Mouse (Mus musculus) spleen, postnatal 14 days (tissue): ENCODE data around the gene Eloa.

Experiments used
- DNase-seq, 2 experiments: peaks; one replicate each; pipeline ENCODE4 v3.0.0; 2021 to 2022; ENCODE audit warnings: low spot score in 2 of 2

Eloa gene

DNA sequence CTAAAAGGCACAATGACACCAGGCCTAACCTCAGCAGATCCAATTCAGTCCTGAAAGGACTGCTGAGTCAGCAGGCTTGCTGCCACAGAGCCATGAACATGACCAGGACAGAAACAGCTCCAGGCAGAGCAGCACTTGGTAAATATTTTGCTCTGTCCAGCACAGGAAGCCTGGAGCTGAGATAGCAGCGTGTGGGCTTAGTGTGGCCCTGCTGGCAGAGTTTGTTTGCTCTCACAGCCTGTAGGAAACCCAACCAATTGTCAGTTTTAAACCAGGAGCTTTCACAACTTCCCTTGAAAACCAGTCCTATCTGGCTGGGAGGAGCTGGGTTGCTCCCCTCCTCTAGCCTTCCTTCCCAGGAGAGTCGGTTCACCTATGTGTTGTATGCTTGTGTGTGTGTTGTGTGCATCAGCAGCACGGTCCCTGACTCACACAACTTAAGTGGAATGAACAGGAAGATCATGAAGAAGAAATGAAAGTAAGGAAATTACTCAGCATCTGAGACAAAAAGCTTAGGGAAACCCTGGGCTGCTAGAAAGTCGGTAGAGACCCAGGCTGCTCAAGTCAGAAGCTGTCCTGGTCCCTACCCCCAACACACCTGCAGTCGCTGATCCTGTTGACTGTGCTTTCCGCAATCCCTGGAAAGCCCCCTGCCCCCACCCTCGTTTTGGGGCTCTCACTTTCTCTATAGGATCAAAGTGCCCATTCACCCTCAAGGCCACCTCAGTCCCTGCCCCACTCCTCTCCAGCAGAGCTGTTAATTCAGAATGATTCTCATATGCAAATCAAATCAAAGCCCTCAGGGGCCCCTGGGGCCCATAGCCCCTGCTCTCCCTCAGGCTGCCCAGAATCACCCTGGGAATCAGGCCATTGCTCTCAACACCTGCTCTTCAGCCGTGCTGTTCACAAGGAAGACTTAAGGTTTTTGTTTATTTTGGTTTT, 9.7 kb upstream of the Eloa start:
- no peak for DNase-seq

DNA sequence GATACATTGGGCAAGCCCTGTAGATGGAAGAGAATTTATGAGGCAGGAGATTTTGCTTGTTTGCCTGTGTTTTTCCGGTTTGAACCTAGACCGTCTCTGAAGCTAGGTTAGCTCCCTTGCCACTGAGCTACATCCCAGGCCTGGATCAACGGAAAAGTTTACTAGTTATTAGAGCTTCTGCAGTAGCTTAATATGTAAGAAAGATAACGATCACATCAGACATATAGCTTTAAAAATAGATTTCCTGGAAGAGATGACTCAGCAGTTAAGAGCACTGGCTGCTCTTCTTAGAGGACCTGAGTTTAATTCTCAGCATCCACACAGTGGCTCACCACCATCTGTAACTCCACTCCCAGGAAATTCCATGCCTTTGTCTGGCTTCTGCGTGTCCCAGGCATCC, 7.1 kb upstream of the Eloa start:
- DNase-seq, result no peak

DNA sequence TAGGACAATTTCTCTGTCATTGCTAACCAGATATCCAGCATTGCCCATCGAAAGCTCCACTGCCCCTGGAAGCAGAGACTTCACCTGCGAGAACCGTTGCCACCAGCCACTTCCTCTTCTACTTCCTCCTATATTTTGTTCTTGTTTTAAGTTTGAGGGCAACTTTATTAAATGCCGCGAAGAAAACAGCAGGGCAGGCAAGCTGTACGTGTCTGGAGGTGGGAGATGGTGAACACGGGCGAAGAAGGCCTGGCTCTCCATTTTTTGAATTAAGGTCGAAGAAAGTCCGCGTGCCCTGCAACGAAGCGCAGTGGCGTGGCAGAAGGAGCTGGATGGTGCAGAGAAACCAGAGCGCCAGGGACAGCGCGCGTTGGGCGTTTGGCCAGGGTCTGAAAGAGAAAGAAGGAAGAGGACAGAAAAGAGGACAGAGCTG, 6.6 kb upstream of the Eloa start:
- peak in 1 of 2 experiments; percentile 35 for DNase-seq

GRCm38 (mm10) chr4:136027416-136028131, 6.0 kb upstream of the Eloa start:
- no peak for DNase-seq

DNA sequence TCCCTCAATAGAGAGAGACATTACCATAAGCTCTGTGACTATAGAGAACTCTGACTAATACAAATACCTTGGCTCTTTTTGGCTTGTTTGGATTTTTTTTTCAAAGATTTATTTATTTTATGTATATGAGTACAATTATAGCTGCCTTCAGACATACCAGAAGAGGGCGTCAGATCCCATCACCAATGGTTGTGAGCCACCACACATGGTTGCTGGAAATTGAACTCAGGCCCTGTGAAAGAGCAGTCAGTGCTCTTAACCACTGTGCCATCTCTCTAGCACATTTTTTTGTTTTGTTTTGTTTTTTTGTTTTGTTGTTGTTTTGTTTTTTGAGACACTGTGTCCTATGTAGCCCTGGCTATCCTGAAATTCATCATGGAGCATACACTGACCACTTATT, 3.8 kb upstream of the Eloa start:
- DNase-seq, result no peak

DNA sequence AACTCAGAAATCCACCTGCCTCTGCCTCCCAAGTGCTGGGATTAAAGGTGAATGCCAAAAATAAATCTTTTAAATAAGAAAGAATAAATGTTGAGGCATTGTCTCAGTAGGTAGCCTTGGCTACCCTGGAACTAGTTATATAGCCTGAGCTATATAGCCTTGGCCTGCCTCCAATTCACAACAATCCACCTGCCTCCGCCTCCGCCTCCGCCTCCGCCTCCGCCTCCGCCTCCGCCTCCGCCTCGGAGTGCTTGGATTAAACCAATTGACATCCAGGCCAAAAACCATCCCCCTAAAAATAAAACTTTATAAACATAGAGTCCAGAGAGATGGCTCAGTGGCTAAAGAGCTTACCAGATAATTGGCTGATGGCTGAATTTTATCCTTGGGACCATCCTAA, 1.4 kb upstream of the Eloa start:
- DNase-seq, result no peak

- DNase-seq, result peak; percentile 13 to 26
These were observed 617 bp downstream of the Eloa start for GRCm38 (mm10) chr4:136020743-136021548.

- no peak for DNase-seq
These were observed 5.4 kb downstream of the Eloa start for GRCm38 (mm10) chr4:136016059-136016602.

DNA sequence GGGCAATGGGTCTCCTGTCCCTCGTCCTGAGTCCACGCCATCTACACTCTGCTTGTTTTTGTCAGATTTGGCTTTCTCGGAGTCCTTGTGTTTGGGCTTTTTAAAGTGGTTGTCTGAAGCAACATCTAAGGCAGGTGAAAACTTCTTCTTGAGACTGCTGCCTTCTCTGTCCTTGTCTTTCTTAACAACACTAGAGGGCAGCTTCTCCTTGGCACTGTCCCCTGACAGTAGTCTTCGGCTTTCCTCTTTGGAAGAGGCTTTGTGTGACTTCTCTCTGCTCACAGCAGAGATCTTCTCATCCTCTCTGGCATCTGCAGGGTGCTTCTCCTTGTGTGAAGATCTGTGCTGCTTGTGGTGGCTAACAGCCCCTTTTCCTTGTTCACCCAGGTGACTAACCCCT, 11.0 kb downstream of the Eloa start:
- no peak for DNase-seq

- DNase-seq, result no peak
These were observed 12.6 kb downstream of the Eloa start for GRCm38 (mm10) chr4:136008782-136009447.

GRCm38 (mm10) chr4:136006821-136007220, 14.7 kb downstream of the Eloa start:
- DNase-seq, result no peak

DNA sequence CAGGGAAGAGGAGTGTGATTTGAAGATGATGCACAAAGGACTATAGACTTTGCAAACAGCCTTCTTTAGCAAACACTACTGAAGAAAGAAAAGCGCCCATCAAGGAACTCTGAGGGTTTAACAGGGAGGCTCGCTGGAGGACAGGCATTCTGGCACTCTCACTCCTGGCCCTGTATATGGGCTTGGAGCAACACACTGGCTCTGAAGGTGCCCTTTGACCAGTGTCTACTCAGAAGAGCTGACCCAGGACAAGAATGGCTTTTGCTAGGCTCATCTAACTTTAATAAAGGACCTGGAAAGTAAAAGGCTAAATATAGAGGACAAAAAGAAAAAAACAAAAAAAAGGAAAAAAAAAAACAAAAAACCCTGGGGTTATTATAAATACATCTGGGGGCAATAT, 16.6 kb downstream of the Eloa start:
- DNase-seq, result no peak

- DNase-seq, result no peak
These were observed 17.4 kb downstream of the Eloa start for GRCm38 (mm10) chr4:136004107-136004675.

DNA sequence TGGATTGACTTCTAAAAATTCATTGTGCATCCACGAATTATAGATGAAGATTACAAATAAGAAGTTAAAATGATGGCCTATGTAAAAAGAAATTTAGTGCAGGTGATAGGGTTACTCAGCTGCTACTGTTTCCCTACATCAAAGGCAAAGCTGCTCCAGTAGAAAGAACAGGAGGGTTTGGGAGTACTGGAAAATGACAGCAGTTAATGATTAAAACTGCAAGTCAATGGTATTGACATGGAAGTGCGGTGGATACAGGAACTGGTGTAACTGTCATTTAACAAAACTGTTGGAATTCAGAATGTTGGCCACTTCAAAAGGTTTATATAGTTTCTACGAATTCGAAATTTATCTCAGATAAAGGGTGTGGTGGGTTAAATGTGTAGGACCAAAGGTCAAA, 26.4 kb downstream of the Eloa start:
- DNase-seq, result no peak

DNA sequence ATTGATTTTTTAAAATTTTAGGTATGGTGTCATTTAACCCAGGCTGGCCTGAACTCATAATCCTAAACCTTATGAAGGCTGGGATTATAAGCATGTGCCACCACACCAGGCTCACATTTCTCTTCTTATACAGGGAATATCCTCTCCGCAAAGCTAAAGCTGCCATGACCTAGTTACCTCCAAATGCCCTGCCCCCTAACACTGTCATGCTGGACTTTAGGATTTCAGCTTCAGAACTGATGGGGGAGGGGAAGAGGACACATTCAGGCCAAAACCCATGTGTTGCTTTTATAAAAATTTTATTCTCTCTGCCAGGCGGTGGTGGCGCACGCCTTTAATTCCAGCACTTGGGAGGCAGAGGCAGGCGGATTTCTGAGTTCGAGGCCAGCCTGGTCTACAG, 27.6 kb downstream of the Eloa start:
- DNase-seq, result no peak

DNA sequence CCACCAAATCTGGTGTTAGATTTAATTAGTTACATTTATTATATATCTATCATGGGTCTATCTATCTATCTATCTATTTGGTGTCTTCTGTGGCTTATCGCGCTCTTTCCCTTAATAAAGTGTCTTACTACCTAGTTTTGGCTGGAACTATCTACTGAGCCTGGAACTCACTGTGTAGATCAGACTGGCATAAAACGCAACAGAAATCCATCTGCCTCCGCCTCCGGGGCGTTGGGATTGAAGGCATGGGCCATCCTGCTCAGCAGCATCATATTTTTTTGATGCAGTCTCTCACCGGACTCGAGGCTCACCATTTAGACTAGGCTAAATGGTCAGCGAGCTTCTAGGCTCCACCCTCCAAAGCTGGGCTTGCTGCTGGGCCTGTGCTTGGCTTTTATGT, 33.8 kb downstream of the Eloa start:
- DNase-seq, result no peak

GRCm38 (mm10) chr4:135986943-135987710, 34.4 kb downstream of the Eloa start, which contains the start of gene Pithd1:
Pithd1 (minus strand) TSS chr4:135987264.
- peak; percentile 89 to 91 for DNase-seq

DNA sequence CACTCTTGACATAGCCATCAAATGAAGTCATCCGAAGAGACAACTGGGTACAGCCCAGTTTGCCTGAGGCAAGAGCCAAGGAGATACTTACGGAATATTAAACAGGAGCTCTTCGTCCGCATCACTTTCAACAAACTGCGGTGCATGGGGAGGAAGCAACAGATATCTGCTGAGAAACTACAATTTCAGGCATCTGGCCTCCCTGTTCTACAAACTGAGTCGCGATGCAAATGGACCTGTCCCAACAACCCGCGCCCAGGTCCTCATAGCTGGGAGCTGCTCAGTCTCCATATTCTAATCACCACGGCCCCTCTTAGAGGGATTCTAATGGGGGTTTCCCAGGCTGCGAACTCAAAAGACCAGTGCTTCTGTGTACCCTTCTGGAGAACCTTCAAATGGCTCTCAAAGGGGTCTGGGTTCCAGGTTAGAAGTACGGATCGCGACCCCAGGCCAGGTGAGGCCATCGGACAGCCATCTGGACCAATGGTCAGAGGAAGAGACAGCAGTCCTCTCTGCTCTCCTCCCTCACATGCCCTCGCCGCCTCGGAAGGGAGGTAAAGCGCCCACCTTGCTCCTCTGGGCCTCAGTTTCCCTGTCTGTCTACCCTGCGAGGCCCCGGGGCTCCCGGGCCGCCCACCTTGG, 35.1 kb downstream of the Eloa start:
- DNase-seq, result no peak

- DNase-seq, result no peak
These were observed 35.8 kb downstream of the Eloa start for GRCm38 (mm10) chr4:135985769-135986168.

- DNase-seq, result peak; percentile 46 to 58
These were observed 36.4 kb downstream of the Eloa start for GRCm38 (mm10) chr4:135985193-135985592.
